Mouse (Mus musculus): ENCODE data around the gene Kcnj1.

Kcnj1 gene

GRCm38 (mm10) chr9:32394761-32395161 lies 22.5 kb downstream of the Kcnj1 start:
- DNase-seq (ENCODE audit: low spot score in 2 of 2), result no peak

GRCm38 (mm10) chr9:32400212-32400611 lies 27.9 kb downstream of the Kcnj1 start:
- DNase-seq (ENCODE audit: low spot score in 2 of 2), result no peak

GRCm38 (mm10) chr9:32400662-32401161 lies 28.4 kb downstream of the Kcnj1 start:
- no peak for DNase-seq (ENCODE audit: low spot score in 2 of 2)

- peak; percentile 13 to 18 for DNase-seq (ENCODE audit: low spot score in 2 of 2)
Observed at GRCm38 (mm10) chr9:32405191-32405925, 33.1 kb downstream of the Kcnj1 start.

- no peak for DNase-seq (ENCODE audit: low spot score in 2 of 2)
Observed at GRCm38 (mm10) chr9:32408730-32409059, 36.4 kb downstream of the Kcnj1 start.

- no peak for DNase-seq (ENCODE audit: low spot score in 2 of 2)
Observed at GRCm38 (mm10) chr9:32409060-32409961, 37.0 kb downstream of the Kcnj1 start.

GRCm38 (mm10) chr9:32410671-32411070 lies 38.4 kb downstream of the Kcnj1 start:
- DNase-seq (ENCODE audit: low spot score in 2 of 2), result no peak

GRCm38 (mm10) chr9:32411507-32411906 lies 39.2 kb downstream of the Kcnj1 start:
- DNase-seq (ENCODE audit: low spot score in 2 of 2), result no peak

GRCm38 (mm10) chr9:32412836-32413580 lies 40.7 kb downstream of the Kcnj1 start:
- no peak for DNase-seq (ENCODE audit: low spot score in 2 of 2)

- no peak for DNase-seq (ENCODE audit: low spot score in 2 of 2)
Observed at GRCm38 (mm10) chr9:32414956-32415355, 42.7 kb downstream of the Kcnj1 start.

GRCm38 (mm10) chr9:32415952-32416351 lies 43.7 kb downstream of the Kcnj1 start:
- DNase-seq (ENCODE audit: low spot score in 2 of 2), result no peak

GRCm38 (mm10) chr9:32417466-32418116 lies 45.3 kb downstream of the Kcnj1 start:
- DNase-seq (ENCODE audit: low spot score in 2 of 2), result no peak

- no peak for DNase-seq (ENCODE audit: low spot score in 2 of 2)
Observed at GRCm38 (mm10) chr9:32420711-32421110, 48.4 kb downstream of the Kcnj1 start.

- DNase-seq (ENCODE audit: low spot score in 2 of 2), result no peak
Observed at GRCm38 (mm10) chr9:32425321-32425720, 53.0 kb downstream of the Kcnj1 start.

GRCm38 (mm10) chr9:32431061-32431460 lies 58.8 kb downstream of the Kcnj1 start:
- no peak for DNase-seq (ENCODE audit: low spot score in 2 of 2)

GRCm38 (mm10) chr9:32434241-32435213 lies 62.2 kb downstream of the Kcnj1 start:
- no peak for DNase-seq (ENCODE audit: low spot score in 2 of 2)

- no peak for DNase-seq (ENCODE audit: low spot score in 2 of 2)
Observed at GRCm38 (mm10) chr9:32443115-32443514, 70.8 kb downstream of the Kcnj1 start.

GRCm38 (mm10) chr9:32443817-32444216 lies 71.5 kb downstream of the Kcnj1 start:
- no peak for DNase-seq (ENCODE audit: low spot score in 2 of 2)

GRCm38 (mm10) chr9:32444453-32445201 lies 72.3 kb downstream of the Kcnj1 start:
- no peak for DNase-seq (ENCODE audit: low spot score in 2 of 2)

GRCm38 (mm10) chr9:32445789-32446188 lies 73.5 kb downstream of the Kcnj1 start:
- no peak for DNase-seq (ENCODE audit: low spot score in 2 of 2)
